In the genomic region with DNA sequence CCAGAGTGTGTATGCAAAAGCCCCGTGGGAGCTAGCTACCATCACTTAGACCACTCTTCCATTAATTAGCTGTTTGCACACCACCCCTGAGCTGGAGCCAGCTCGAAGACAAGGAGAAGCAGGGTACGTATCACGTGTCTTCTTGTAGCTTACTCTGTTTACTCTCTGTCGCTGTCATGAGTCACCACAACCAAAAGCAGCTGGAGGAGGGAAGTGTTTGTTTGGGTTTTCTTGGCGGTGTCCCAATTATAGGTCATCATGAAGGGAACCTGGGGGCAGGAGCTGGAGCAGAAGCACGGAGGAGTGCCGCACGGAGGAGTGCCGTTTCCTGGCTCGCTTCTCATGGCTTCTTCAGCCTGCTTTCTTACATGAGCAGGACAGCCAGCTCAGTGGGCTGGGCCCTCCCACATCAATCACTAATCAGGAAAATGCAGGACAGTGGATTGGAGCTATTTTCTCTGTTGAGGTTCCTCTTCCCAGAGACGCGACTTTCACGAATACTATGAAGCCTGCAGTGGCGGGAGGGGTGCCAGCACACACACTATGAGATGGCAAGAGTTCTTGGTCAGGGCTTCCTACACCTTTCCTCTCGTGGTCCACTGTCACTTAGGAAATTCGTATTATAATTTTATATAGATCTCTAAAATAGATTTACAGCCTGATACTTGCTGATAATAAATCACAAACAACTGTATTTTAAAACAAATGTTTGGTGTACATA, we compare ENCODE assay signal across 8 mouse cellular contexts. TPM values are rescaled to one million over a fixed set of nuclear protein-coding genes. Genes with fewer than 3 reads are reported as not detected.
DNase-seq lines count a peak whose midpoint lies in the region; ATAC-seq lines count a peak whose summit lies in the region.

No protein-coding gene starts in this region.

- ATAC-seq in embryonic facial prominence, embryonic 12.5 days (ENCODE audit: insufficient number of reproducible peaks, insufficient read depth, low FRiP score, low TSS enrichment), result no peak

- peak overlapping the region; percentile 33 for H3K4me2 ChIP-seq in embryonic facial prominence, embryonic 12.5 days (replicated peaks)

- intact Hi-C loops in heart, postnatal 36 days (cut with DNase I), result loop anchor here (10.0 kb wide), 1 partner anchor 499 kb away; no protein-coding TSS in a partner anchor
- intact Hi-C loops in left cerebral cortex, postnatal 25 days (cut with DNase I), result loop anchor here (10.0 kb wide), 1 partner anchor 49 kb away; no protein-coding TSS in a partner anchor

- no peak overlapping the region for H3K27ac ChIP-seq in embryonic facial prominence, embryonic 12.5 days

- H3K27me3 ChIP-seq in embryonic facial prominence, embryonic 12.5 days, result no peaks in the 10 kb centered on the region

- no peaks in the 10 kb centered on the region for H3K9me3 ChIP-seq in embryonic facial prominence, embryonic 12.5 days

- H3K9ac ChIP-seq in embryonic facial prominence, embryonic 12.5 days, result no peak overlapping the region

- WGBS in embryonic facial prominence, embryonic 12.5 days, result 44% methylated on average over 17 of the region's 17 CpGs

- no peak overlapping the region for H3K4me3 ChIP-seq in embryonic facial prominence, embryonic 12.5 days

- H3K4me1 ChIP-seq in embryonic facial prominence, embryonic 12.5 days, result peaks cover 5% of the 10 kb centered on the region; the same call in 1 of the 2 replicates

- peak; percentile 89 for DNase-seq in 416B (ENCODE audit: low read depth)
- DNase-seq in NIH3T3 (ENCODE audit: low read depth), result peak; percentile 72
- DNase-seq in heart, postnatal 36 days, result peak; percentile 50 to 62
- peak; percentile 36 to 72 for DNase-seq in left cerebral cortex, postnatal 25 days (ENCODE audit: low spot score in 2 of 2)
- peak; percentile 60 for DNase-seq in ovary, postnatal 14 days (ENCODE audit: low spot score)
- DNase-seq in spleen, adult 18-20 months, result no peak
- DNase-seq in c-Kit-positive CD71-positive TER-119-positive erythroid progenitor cells, embryonic 14.5 days (ENCODE audit: low spot score), result no peak

- H3K36me3 ChIP-seq in embryonic facial prominence, embryonic 12.5 days, result no peaks in the 10 kb centered on the region

RNA-seq across cellular contexts. Expression of a gene that starts 30.6 kb away (rescaled TPM):
- 3.8 and 4.3 TPM in 2 replicates for polyA plus RNA-seq in embryonic facial prominence, embryonic 12.5 days (2016; fragmentation: Nextera tagmentation; extraction: Ambion mirVana)
- total RNA-seq in heart, postnatal 36 days (2021), result 1 to 10 TPM; 1.7 to 2.3 TPM
- 10 to 100 TPM; 36.5 to 36.7 TPM for total RNA-seq in left cerebral cortex, postnatal 25 days (2021)

RNA-seq across cellular contexts. Expression of a gene that starts 51.0 kb away (rescaled TPM):
- 33.8 and 37.1 TPM in 2 replicates for polyA plus RNA-seq in embryonic facial prominence, embryonic 12.5 days (2016; fragmentation: Nextera tagmentation; extraction: Ambion mirVana)
- 10 to 100 TPM; 49.7 to 51.1 TPM for total RNA-seq in heart, postnatal 36 days (2021)
- total RNA-seq in left cerebral cortex, postnatal 25 days (2021), result 1 to 10 TPM; 8.6 to 9.2 TPM

RNA-seq across cellular contexts. Expression of a gene that starts 55.4 kb away (rescaled TPM):
- 23.4 and 29.3 TPM in 2 replicates for polyA plus RNA-seq in embryonic facial prominence, embryonic 12.5 days (2016; fragmentation: Nextera tagmentation; extraction: Ambion mirVana)
- total RNA-seq in heart, postnatal 36 days (2021), result 1 to 10 TPM; 3.7 to 4.2 TPM
- 10 to 100 TPM; 82.9 to 88.3 TPM for total RNA-seq in left cerebral cortex, postnatal 25 days (2021)

Comparison
In these comparisons a context has a peak if more than half of its experiments do, and no peak if none do; other contexts are left out.
1. DNase-seq: peak in 416B (single experiment), NIH3T3 (single experiment), heart, postnatal 36 days (2 of 2), left cerebral cortex, postnatal 25 days (2 of 2) and ovary, postnatal 14 days (single experiment); none in spleen, adult 18-20 months (0 of 2) and c-Kit-positive CD71-positive TER-119-positive erythroid progenitor cells, embryonic 14.5 days (single experiment).
2. RNA of a gene that starts 30.6 kb away (total RNA-seq): 36.5 to 36.7 TPM in left cerebral cortex, postnatal 25 days; 1.7 to 2.3 TPM in heart, postnatal 36 days; every median in the first group is over 10 times any median in the second.
3. RNA of a gene that starts 51.0 kb away (total RNA-seq): 49.7 to 51.1 TPM in heart, postnatal 36 days; 8.6 to 9.2 TPM in left cerebral cortex, postnatal 25 days; every median in the first group is over 4 times any median in the second.
4. RNA of a gene that starts 55.4 kb away (total RNA-seq): 82.9 to 88.3 TPM in left cerebral cortex, postnatal 25 days; 3.7 to 4.2 TPM in heart, postnatal 36 days; every median in the first group is over 10 times any median in the second.